Mouse (Mus musculus) cerebellum, adult 8-10 months (tissue): Measurements from ENCODE around the gene Mtx1.

Source experiments
- DNase-seq: peaks from one replicate; pipeline ENCODE4 v3.0.0; 2022

Gene Mtx1

GRCm38 (mm10) chr3:89226900-89227299, at the start of gene Mtx1:
Mtx1 (minus strand) TSS chr3:89227088.
- DNase-seq: no peak

- no peak for DNase-seq
Measured at GRCm38 (mm10) chr3:89276061-89276460, 49.2 kb upstream of the Mtx1 start.

DNA sequence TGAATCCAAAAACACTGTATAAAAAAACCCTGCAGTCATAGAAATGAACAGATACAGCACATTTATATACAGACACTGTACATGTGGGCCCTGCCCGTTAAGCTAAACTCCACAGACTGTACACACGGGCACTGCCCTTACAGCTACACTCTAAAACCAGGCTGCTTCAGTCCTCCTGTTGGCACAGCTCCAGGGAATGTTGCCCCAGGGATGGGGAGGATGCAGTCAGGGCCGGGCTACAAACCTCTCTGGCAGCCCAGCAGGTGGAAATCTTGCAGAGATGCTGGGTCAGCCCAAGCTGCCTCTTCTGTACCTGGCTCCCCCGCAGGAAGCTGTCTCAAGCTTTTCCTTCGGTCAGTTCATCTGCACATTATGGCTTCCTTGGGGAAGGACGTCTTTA, 44.9 kb upstream of the Mtx1 start:
- no peak for DNase-seq

GRCm38 (mm10) chr3:89270891-89271290, 44.0 kb upstream of the Mtx1 start:
- peak; percentile 55 for DNase-seq

GRCm38 (mm10) chr3:89270051-89270755, 43.3 kb upstream of the Mtx1 start, which contains the start of gene Slc50a1:
Slc50a1 (minus strand) TSS chr3:89270570.
- DNase-seq: peak; percentile 81

GRCm38 (mm10) chr3:89268916-89269315, 42.0 kb upstream of the Mtx1 start:
- DNase-seq: no peak

GRCm38 (mm10) chr3:89266439-89266893, 39.6 kb upstream of the Mtx1 start:
- peak; percentile 81 for DNase-seq

DNA sequence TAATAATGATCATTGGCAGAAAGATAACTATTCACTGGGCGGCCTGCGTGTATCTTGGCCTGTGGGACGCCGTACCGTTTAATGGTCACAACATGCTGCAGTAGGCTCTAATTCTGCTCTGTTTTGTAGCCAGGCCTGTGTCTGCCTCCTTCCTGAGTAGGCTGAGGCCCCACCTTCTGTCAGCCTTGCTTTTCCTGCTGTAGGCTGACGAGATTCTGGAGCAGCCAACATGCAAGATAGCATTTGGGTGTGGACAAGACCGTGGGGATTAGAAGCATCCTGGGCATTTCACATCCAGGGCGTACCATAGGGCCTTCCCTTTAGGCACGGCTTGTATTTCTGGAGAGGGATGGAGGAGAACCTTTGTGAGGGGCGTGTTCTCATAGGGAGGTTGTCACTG, 35.5 kb upstream of the Mtx1 start:
- no peak for DNase-seq

DNA sequence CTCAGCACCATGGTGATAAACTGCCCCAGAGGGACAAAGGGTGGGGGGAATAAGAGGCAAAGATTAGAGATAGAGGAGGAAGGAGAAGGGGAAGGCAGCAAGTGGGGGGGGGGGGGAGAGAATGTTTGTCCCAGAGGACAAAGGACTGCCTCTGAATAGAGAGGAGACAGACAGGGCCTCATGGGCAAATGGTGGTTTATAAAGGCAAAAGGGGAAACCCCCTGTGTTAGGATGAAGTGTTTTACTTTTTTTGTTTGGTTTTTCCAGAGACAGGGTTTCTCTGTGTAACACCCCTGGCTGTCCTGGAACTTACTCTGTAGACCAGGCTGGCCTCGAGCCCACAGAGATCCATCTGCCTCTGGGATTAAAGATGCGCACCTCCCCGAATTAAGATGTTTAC, 33.3 kb upstream of the Mtx1 start:
- no peak for DNase-seq

DNA sequence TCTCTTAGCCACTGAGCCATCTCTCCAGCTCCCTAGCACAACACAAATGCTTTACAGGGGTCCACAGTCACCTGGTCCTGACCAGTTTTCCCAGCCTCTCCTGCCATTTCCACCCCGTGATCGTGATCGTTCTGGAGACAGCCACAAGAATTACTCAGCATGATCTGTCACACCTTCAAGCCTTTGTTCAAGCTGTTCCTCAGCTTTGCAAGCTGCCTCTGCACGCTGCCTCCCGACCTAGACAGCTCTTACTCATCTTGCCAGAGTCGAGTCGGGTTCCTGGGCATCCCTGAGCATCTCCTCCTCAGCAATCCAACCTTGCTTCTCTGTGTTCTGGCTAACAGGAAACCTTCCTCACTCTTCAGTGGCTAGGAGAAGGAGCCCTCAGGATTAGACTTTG, 32.2 kb upstream of the Mtx1 start, which contains the start of gene Dpm3:
Dpm3 (plus strand) TSS at position 283 of the 400 bp plus-strand sequence.
- DNase-seq: no peak

DNA sequence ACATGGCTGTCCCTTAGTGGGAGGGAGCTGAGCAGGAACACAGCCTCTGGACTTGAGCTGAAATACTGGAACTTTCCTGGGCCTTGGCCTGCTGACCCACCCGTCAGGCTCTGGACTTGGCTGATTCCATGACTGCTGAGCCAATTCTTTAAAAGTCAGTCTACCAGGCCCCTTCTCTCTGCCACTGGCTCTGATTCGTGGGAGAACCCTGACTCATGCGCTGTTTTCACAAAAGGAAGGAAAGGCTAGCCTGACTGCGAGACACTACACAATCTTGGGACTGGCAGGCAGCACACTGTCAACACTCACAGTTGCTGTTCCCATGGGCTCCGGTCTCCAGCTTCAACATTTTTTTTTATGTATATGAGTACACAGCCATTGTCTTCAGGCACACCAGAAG, 29.3 kb upstream of the Mtx1 start:
- no peak for DNase-seq

DNA sequence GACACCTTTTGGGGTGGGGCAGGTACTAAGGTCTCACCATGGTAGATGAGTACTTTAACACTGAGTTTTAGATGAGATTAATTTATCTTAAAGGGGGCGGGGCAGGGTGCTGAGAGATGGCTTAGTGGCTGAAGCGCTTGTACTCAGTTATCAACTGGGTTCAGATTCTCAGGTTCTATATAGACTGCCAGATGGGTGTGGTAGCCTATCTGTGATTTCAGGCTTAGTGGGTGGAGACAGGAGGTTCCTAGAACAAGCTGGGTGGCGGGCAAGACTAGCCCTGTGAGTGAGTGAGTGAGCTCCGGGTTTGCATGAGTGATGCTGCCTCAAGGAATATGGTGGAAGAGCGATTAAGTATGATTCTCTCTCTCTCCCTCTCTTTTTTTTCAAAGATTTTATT, 28.1 kb upstream of the Mtx1 start:
- DNase-seq: no peak

- DNase-seq: peak; percentile 9
Measured at GRCm38 (mm10) chr3:89251365-89251895, 24.5 kb upstream of the Mtx1 start.

- peak; percentile 68 for DNase-seq
Measured at GRCm38 (mm10) chr3:89250435-89251040, 23.6 kb upstream of the Mtx1 start.

DNA sequence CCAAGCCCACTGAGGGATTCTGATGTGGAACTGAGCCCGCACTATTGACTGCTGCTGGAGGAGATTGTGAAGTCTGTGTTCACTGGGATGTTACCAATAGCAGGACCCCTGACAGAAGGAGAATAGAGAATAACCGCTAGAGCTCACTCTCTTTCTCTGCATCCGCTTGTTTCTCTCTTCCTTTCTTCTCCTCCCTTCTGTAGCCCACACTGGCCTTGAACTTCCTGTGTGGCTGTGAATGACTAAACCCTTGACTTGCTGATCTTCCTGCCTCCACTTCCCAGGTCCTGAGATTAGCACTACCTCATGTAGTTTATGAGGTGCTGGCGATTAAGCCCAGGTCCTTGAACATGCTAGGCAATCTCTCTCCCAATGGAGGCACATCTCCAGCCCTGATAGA, 20.6 kb upstream of the Mtx1 start:
- no peak for DNase-seq

DNA sequence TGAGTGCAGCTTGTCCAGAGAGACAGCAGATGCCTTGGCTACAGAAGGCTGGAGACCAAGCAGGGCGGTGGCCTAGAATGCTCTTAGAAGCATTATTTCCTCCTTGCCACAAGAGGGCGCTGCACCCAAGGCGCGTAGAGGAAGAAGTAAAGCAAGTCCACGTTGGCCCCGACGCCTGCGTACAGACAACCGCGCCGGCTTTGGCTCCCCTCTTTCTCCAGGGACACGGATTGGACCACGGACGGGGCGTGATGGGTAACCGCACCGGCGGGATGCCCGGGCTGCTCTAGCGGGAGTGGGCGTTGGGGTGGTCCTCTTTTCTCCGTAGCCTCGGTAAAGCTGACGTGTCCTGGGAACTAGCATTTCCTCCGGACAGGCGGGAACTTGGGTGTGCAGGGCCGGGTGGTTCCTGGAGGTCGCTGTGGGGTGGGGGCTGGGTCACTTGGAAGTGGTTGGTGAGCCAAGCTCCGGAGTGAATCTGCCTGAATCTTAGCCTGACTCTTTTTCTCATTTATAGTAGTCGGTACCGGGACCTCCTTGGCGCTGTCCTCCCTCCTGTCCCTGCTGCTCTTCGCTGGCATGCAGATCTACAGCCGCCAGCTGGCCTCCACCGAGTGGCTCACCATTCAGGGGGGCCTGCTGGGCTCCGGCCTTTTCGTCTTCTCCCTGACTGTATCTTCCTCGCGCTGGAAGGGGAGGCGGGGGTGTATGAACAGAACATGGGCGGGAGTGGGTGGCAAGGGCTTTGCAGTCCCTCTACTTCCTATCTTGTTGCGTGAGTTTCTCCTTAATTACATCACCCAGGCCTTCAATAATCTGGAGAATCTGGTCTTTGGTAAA, 19.6 kb upstream of the Mtx1 start, which contains the start of gene Trim46:
Trim46 (minus strand) TSS at position 49 of the 840 bp plus-strand sequence.
- peak; percentile 91 for DNase-seq

DNA sequence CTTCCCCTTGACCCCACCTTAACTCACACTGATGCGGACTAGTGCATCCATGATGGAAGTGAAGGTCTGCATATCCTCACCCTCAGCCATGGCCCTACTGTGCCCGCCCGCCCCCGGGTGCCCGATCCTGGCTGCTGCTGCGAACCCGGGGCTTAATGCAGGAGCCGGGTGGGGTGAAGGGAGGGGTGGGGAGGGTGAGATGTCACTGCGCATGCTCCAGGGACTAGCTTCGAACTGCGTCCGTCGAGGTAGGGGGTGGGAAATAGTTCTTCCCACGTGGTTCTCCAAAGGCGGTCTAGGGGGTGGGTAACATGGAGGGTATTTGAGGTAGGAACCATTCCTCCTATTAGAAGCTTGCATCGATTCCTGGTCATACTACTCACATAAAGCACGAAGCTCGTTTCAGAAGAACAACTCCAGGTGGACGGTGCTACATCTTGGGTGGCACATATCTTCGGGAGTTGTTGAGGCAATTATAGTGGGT, 18.8 kb upstream of the Mtx1 start, which contains the start of gene Krtcap2:
Krtcap2 (plus strand) TSS at position 279 of the 484 bp plus-strand sequence.
- DNase-seq: peak; percentile 77

DNA sequence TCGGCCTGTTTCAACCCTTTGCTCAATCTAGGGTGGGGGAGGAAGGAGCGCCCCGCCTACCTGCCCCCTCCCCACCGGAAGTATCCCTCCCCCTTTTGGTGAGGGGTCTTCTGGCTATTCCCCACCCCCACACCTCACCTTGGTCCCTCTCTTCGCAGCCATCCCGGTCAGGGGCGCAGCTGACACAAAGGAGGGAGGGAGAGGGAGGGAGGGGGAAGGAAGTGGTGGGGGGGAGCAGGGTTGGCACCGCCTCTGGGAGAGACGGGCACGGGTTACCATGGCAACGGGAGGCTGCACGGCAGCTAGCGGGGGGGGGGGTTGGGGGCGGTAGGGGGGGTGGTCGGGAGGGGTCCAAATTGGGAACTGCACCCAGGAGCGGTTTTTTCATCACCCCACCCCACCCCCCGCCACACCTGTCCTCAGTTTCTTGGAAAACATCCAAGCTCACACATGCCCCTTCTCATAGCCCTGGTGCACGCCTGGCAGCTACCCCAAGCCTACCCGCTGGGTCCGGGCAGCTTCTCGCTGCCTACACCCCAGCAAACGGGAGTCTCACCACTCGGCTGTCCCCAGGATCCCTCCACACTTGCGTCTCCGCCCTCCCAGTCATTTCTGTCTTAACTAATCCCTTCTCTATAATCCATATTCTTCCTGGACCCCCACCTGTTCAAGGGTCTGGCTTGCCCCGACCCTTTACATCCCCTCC, 18.2 kb upstream of the Mtx1 start:
- DNase-seq: peak; percentile 79

- DNase-seq: peak; percentile 59
Measured at GRCm38 (mm10) chr3:89244158-89244981, 17.5 kb upstream of the Mtx1 start.

DNA sequence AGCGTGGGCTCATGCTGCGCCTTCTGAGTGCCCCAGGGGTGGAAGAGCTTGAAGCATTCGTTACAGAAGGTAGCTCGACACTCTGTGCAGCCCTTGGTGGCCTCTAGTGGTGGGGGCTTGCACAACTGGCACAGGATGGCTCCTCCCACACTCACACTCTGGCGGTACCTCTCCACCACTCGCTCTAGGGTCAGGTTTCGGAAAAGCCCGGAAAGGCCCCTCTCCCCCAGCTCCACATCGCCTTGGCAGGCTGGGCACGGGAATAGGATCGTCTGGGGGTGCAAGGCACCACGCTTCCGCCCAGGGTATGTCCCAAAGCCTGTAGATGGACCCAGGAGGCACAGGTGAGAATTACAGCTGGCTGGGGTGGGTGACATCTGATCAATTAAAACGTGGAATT, 16.7 kb upstream of the Mtx1 start:
- DNase-seq: no peak

GRCm38 (mm10) chr3:89242331-89242895, 15.5 kb upstream of the Mtx1 start:
- DNase-seq: peak; percentile 78
